In the genomic region with DNA sequence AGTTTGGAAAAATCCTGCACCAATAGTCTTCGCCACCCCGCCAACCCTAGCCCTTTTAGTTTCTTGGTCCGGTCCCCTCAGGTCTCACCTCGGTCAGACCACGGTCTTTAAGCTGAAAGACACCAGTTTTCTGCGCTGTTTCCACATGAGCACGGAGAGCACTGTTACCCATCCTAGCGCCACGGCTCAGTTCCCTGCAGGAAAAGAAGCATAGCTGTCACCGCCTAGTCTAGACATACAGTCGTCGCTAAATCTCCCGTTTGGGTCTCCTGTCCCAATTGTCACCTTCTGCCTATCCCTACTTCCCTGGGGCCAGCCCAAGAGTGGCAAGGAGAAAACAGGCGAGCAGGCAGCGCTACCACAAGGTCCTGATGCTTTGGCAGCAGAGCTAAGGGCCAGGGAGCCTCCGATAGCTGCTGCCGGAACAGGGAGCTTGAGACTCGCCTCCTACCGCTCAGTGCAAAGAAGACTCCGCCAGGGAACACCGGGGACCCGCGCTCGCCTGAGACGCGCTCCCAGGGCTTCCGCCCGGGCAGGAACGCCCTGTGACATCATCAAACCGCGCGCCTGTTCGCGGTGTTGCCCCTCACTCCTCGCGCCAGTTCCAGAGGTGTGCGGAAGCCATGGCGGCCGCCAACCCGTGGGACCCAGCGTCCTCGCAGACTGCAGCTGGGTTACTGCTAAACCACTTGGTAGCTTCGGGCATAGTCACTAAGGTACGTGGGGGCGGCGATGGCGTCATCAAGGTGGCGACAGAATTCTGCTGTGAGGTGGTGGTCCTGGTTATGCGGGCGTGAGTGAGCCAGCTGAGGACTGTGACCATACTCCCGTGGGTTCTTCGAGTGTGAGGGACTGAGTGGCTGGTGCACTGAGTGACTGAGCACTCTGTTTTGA, we compare ENCODE assay signal across 8 mouse cellular contexts. TPM values are rescaled to one million over a fixed set of nuclear protein-coding genes. Genes with fewer than 3 reads are reported as not detected.
DNase-seq lines count a peak whose midpoint lies in the region; ATAC-seq and TF ChIP-seq lines count a peak whose summit lies in the region.

TSS of gene Haus2 (plus strand) at position 554 of the 894 bp plus-strand sequence.
TSS of gene Lrrc57 (minus strand) at position 691 of the 894 bp plus-strand sequence.

- H3K9me3 ChIP-seq in CH12.LX (replicated peaks; ENCODE audit: low read length): no peaks in the 10 kb centered on the region
- no peaks in the 10 kb centered on the region for H3K9me3 ChIP-seq in forebrain, embryonic 12.5 days
- H3K9me3 ChIP-seq in liver, postnatal 0 days (ENCODE audit: low read length): no peaks in the 10 kb centered on the region
- no peaks in the 10 kb centered on the region for H3K9me3 ChIP-seq in neural tube, embryonic 14.5 days (ENCODE audit: control insufficient read depth, low read length)

- peak within 1 kb of the TSS; percentile 79 for H3K9ac ChIP-seq in CH12.LX (ENCODE audit: insufficient read depth, low read depth)
- H3K9ac ChIP-seq in forebrain, embryonic 12.5 days: peak within 1 kb of the TSS; percentile 85
- H3K9ac ChIP-seq in liver, postnatal 0 days (replicated peaks): peak within 1 kb of the TSS; percentile 84
- peak within 1 kb of the TSS; percentile 79 for H3K9ac ChIP-seq in neural tube, embryonic 14.5 days (replicated peaks; ENCODE audit: low read depth, low read length)

- dilution Hi-C loops in CH12.LX (cut with MboI; ENCODE audit: extremely low pct_ligation_motif_present, extremely low pct_unique_long_range_greater_than_20kb, low sequenced_read_pairs): no loop called here

- peak; percentile 89 for DNase-seq in CH12.LX (ENCODE audit: extremely low read depth)
- peak; percentile 85 for DNase-seq in c-Kit-positive CD71-positive TER-119-negative erythroid progenitor cells, embryonic 14.5 days (ENCODE audit: low read depth)
- DNase-seq in heart, postnatal 10 days: peak; percentile 94 to 96
- peak; percentile 46 for DNase-seq in large intestine, adult 2 months (ENCODE audit: low read depth, low spot score)
- DNase-seq in liver, postnatal 0 days: peak; percentile 95
- peak; percentile 96 for DNase-seq in testis, postnatal 10 days (ENCODE audit: low spot score)

- peak; percentile 96 for ATAC-seq in forebrain, embryonic 12.5 days (ENCODE audit: low FRiP score)
- ATAC-seq in liver, postnatal 0 days: peak; percentile 98
- peak; percentile 98 for ATAC-seq in neural tube, embryonic 14.5 days (ENCODE audit: low read depth)

- peaks cover 22% of the 10 kb centered on the region for H3K79me2 ChIP-seq in CH12.LX (replicated peaks; ENCODE audit: control insufficient read depth, extremely low read depth, insufficient read depth, poor library complexity, severe bottlenecking)

- peaks cover 0 to 33% of the 10 kb centered on the region in 2 experiments; a peak in 1 of 4 replicates for H3K4me1 ChIP-seq in CH12.LX (ENCODE audit: control insufficient read depth in 1 of 2, insufficient read depth in 2 of 2)
- peaks cover 20% of the 10 kb centered on the region for H3K4me1 ChIP-seq in forebrain, embryonic 12.5 days
- peaks cover 22% of the 10 kb centered on the region for H3K4me1 ChIP-seq in liver, postnatal 0 days (ENCODE audit: insufficient read depth)
- peaks cover 16% of the 10 kb centered on the region for H3K4me1 ChIP-seq in neural tube, embryonic 14.5 days (ENCODE audit: control insufficient read depth, insufficient read depth, low read length)

- H3K36me3 ChIP-seq in CH12.LX (replicated peaks in 1 of 2; ENCODE audit: control insufficient read depth in 1 of 2, insufficient read depth in 1 of 2, low read length in 1 of 2): peaks cover 17 to 43% of the 10 kb centered on the region in 2 experiments
- peaks cover 23% of the 10 kb centered on the region; the same call in 1 of the 2 replicates for H3K36me3 ChIP-seq in forebrain, embryonic 12.5 days (replicated peaks)
- H3K36me3 ChIP-seq in liver, postnatal 0 days (replicated peaks; ENCODE audit: insufficient read depth, low read length): peaks cover 11% of the 10 kb centered on the region
- H3K36me3 ChIP-seq in neural tube, embryonic 14.5 days (ENCODE audit: control insufficient read depth, insufficient read depth, low read length): peaks cover 3% of the 10 kb centered on the region; the same call in 1 of the 2 replicates

- H3K27me3 ChIP-seq in CH12.LX (replicated peaks): no peaks in the 10 kb centered on the region
- no peaks in the 10 kb centered on the region for H3K27me3 ChIP-seq in forebrain, embryonic 12.5 days
- no peaks in the 10 kb centered on the region for H3K27me3 ChIP-seq in liver, postnatal 0 days (ENCODE audit: insufficient read depth, low read length)
- H3K27me3 ChIP-seq in neural tube, embryonic 14.5 days (ENCODE audit: control insufficient read depth, insufficient read depth, low read length): no peaks in the 10 kb centered on the region

- H3K4me3 ChIP-seq in CH12.LX (replicated peaks in 1 of 3; ENCODE audit: low read depth in 2 of 3, low read length in 2 of 3, poor library complexity in 1 of 3): peak within 1 kb of the TSS; percentile 92 to 100 (median 94)
- H3K4me3 ChIP-seq in forebrain, embryonic 12.5 days (replicated peaks): peak within 1 kb of the TSS; percentile 88
- H3K4me3 ChIP-seq in liver, postnatal 0 days (ENCODE audit: low read depth, low read length): peak within 1 kb of the TSS; percentile 92
- peak within 1 kb of the TSS; percentile 71 for H3K4me3 ChIP-seq in neural tube, embryonic 14.5 days (ENCODE audit: low read depth, low read length)

- H3K4me2 ChIP-seq in CH12.LX (ENCODE audit: insufficient read depth, low read depth, poor library complexity, severe bottlenecking): peak within 1 kb of the TSS; percentile 94
- H3K4me2 ChIP-seq in forebrain, embryonic 12.5 days: peak within 1 kb of the TSS; percentile 90
- peak within 1 kb of the TSS; percentile 92 for H3K4me2 ChIP-seq in liver, postnatal 0 days (ENCODE audit: low read depth, low read length)
- H3K4me2 ChIP-seq in neural tube, embryonic 14.5 days (ENCODE audit: low read depth, low read length): peak within 1 kb of the TSS; percentile 89

- WGBS in forebrain, embryonic 12.5 days: under 1% methylated on average over 52 of the region's 52 CpGs
- under 1% methylated on average over 52 of the region's 52 CpGs for WGBS in large intestine, adult 2 months
- WGBS in liver, postnatal 0 days (ENCODE audit: insufficient replicate concordance): 0% methylated on average over 52 of the region's 52 CpGs
- under 1% methylated on average over 52 of the region's 52 CpGs for WGBS in neural tube, embryonic 14.5 days

- peak in 1 of 2 experiments; percentile 10; a peak in 1 of 4 replicates for TF ChIP-seq CTCF in CH12.LX (conservative IDR thresholded peaks at IDR 0.05 in 1 of 2, IDR thresholded peaks at IDR 0.05 in 1 of 2; ENCODE audit: low read depth in 2 of 2, low read length in 2 of 2)
- TF ChIP-seq CTCF in liver, postnatal 0 days (IDR thresholded peaks at IDR 0.05; ENCODE audit: low read depth): peak; percentile 42

- TF ChIP-seq RAD21 in CH12.LX (IDR thresholded peaks at IDR 0.05; ENCODE audit: low read depth, low read length): no peak; the same call in 1 of the 2 replicates

- H3K27ac ChIP-seq in CH12.LX (ENCODE audit: insufficient read depth, low read depth): peak within 1 kb of the TSS; percentile 69
- H3K27ac ChIP-seq in forebrain, embryonic 12.5 days: peak within 1 kb of the TSS; percentile 90
- peak within 1 kb of the TSS; percentile 94 for H3K27ac ChIP-seq in liver, postnatal 0 days (ENCODE audit: low read depth)
- peak within 1 kb of the TSS; percentile 89 for H3K27ac ChIP-seq in neural tube, embryonic 14.5 days (ENCODE audit: low read depth, low read length)

- TF ChIP-seq EP300 in CH12.LX (IDR thresholded peaks at IDR 0.05; ENCODE audit: low read length): no peak
- TF ChIP-seq EP300 in liver, postnatal 0 days (IDR thresholded peaks at IDR 0.05; ENCODE audit: low read depth): no peak

- peak; percentile 92 for TF ChIP-seq POLR2A in CH12.LX (IDR thresholded peaks at IDR 0.05; ENCODE audit: low read depth, low read length)

- in situ Hi-C loops in CH12.LX (cut with MboI; ENCODE audit: low pct_ligation_motif_present, low pct_unique_long_range_greater_than_20kb, low sequenced_read_pairs): no loop called here

- intact Hi-C loops in heart, postnatal 10 days (cut with DNase I): loop anchor here (2.0 to 5.0 kb wide), 3 partner anchors 20 to 62 kb away; partner anchors contain the start of genes Snap23 and Stard9

TF ChIP-seq in CH12.LX, 34 proteins besides CTCF, POLR2A, EP300 and RAD21 (continues in another document):
- no peak for TF ChIP-seq USF1 (IDR thresholded peaks at IDR 0.05; ENCODE audit: low read depth, low read length)
- no peak for TF ChIP-seq USF2 (conservative IDR thresholded peaks at IDR 0.05; ENCODE audit: low read depth, low read length)
- peak; percentile 87 for TF ChIP-seq MXI1 (IDR thresholded peaks at IDR 0.05; ENCODE audit: low read depth, low read length)
- peak; percentile 75; the same call in 1 of the 2 replicates for TF ChIP-seq KAT2A (IDR thresholded peaks at IDR 0.05; ENCODE audit: insufficient replicate concordance, low read length)
- no peak for TF ChIP-seq MAFK (IDR thresholded peaks at IDR 0.05; ENCODE audit: insufficient replicate concordance, low read length)
- TF ChIP-seq IRF4 (IDR thresholded peaks at IDR 0.05; ENCODE audit: low read depth, low read length): peak; percentile 60; the same call in 1 of the 2 replicates
- peak; percentile 79; the same call in 1 of the 2 replicates for TF ChIP-seq ZMIZ1 (IDR thresholded peaks at IDR 0.05; ENCODE audit: low read depth, low read length)
- peak; percentile 69; the same call in 1 of the 2 replicates for TF ChIP-seq CHD2 (IDR thresholded peaks at IDR 0.05; ENCODE audit: low read length)
- peak; percentile 85 for TF ChIP-seq NELFE (IDR thresholded peaks at IDR 0.05; ENCODE audit: low read depth, low read length)

RNA-seq across cellular contexts. Expression of gene Haus2, which starts in this region (rescaled TPM):
- 12.8 and 15.4 TPM in 2 replicates for total RNA-seq in CH12.LX (2012; rRNA removed)
- 37.8 and 41.4 TPM in 2 replicates for total RNA-seq in CH12.LX (2014; rRNA removed)
- polyA plus RNA-seq in CH12.LX (2012; ENCODE audit: insufficient read length, low read depth): 18.2 and 21.0 TPM in 2 replicates
- 36.6 and 36.7 TPM in 2 replicates for polyA plus RNA-seq in forebrain, embryonic 12.5 days (2016; fragmentation: Nextera tagmentation; extraction: Ambion mirVana)
- total RNA-seq in heart, postnatal 10 days (2021): 10 to 100 TPM; 12.3 to 13.1 TPM
- polyA plus RNA-seq in large intestine, adult 2 months (2012; rRNA removed): 2.8 and 4.3 TPM in 2 replicates
- polyA plus RNA-seq in liver, postnatal 0 days (2015; fragmentation: Nextera tagmentation; extraction: Ambion mirVana): 7.9 and 9.0 TPM in 2 replicates
- polyA plus RNA-seq in neural tube, embryonic 14.5 days (2014; fragmentation: Nextera tagmentation; extraction: Ambion mirVana): 29.8 and 30.6 TPM in 2 replicates

RNA-seq across cellular contexts. Expression of gene Lrrc57, which starts in this region (rescaled TPM):
- 8.9 and 9.1 TPM in 2 replicates for total RNA-seq in CH12.LX (2012; rRNA removed)
- total RNA-seq in CH12.LX (2014; rRNA removed): 15.6 and 18.8 TPM in 2 replicates
- 10.3 and 10.5 TPM in 2 replicates for polyA plus RNA-seq in CH12.LX (2012; ENCODE audit: insufficient read length, low read depth)
- 30.8 and 32.7 TPM in 2 replicates for polyA plus RNA-seq in forebrain, embryonic 12.5 days (2016; fragmentation: Nextera tagmentation; extraction: Ambion mirVana)
- 10 to 100 TPM; 12.4 to 15.5 TPM for total RNA-seq in heart, postnatal 10 days (2021)
- polyA plus RNA-seq in large intestine, adult 2 months (2012; rRNA removed): 8.8 and 13.8 TPM in 2 replicates
- polyA plus RNA-seq in liver, postnatal 0 days (2015; fragmentation: Nextera tagmentation; extraction: Ambion mirVana): 9.6 and 10.0 TPM in 2 replicates
- 29.6 and 32.5 TPM in 2 replicates for polyA plus RNA-seq in neural tube, embryonic 14.5 days (2014; fragmentation: Nextera tagmentation; extraction: Ambion mirVana)

Comparison
In these comparisons a context has a peak if more than half of its experiments do, and no peak if none do; other contexts are left out.
1. Peak in every context shown above with its lines: DNase-seq, ATAC-seq, H3K4me3 ChIP-seq and H3K27ac ChIP-seq.
2. DNase-seq: peak in every context shown above with its lines; median percentile 96 in testis, postnatal 10 days; 95 in heart, postnatal 10 days; 95 in liver, postnatal 0 days; 89 in CH12.LX; 85 in c-Kit-positive CD71-positive TER-119-negative erythroid progenitor cells, embryonic 14.5 days; 46 in large intestine, adult 2 months.